Mouse (Mus musculus) heart, postnatal 4 days (tissue): Measurements from ENCODE around the gene Neurog3. TPM values are rescaled to one million over a fixed set of nuclear protein-coding genes. Genes with fewer than 3 reads are reported as not detected.

Experiments
- DNase-seq: peaks from one replicate; pipeline ENCODE4 v3.0.0; 2021
- total RNA-seq, 2 experiments: library from RNA; stranded (reverse); gene quantifications; 2 replicates each; pipeline ENCODE4 v1.2.3; 2021

The Neurog3 gene
- total RNA-seq, 2 experiments from 2014 or later = not detected

- DNase-seq = no peak
These were observed 4.3 kb downstream of the Neurog3 start for GRCm38 (mm10) chr10:62137150-62137549.

GRCm38 (mm10) chr10:62138040-62138439 lies 5.2 kb downstream of the Neurog3 start:
- peak; percentile 34 for DNase-seq

- DNase-seq = no peak
These were observed 10.9 kb downstream of the Neurog3 start, which contains the start of gene Fam241b for GRCm38 (mm10) chr10:62143820-62144219. Fam241b (minus strand) TSS chr10:62143920.

- DNase-seq = no peak
These were observed 13.1 kb downstream of the Neurog3 start for GRCm38 (mm10) chr10:62145957-62146356.

GRCm38 (mm10) chr10:62147466-62148248 lies 14.8 kb downstream of the Neurog3 start:
- no peak for DNase-seq

- DNase-seq = no peak
These were observed 17.0 kb downstream of the Neurog3 start for GRCm38 (mm10) chr10:62149929-62150328.

GRCm38 (mm10) chr10:62162410-62162809 lies 29.5 kb downstream of the Neurog3 start:
- peak; percentile 22 for DNase-seq

- no peak for DNase-seq
These were observed 40.1 kb downstream of the Neurog3 start for GRCm38 (mm10) chr10:62172841-62173553.

GRCm38 (mm10) chr10:62173941-62174448 lies 41.1 kb downstream of the Neurog3 start:
- no peak for DNase-seq

GRCm38 (mm10) chr10:62174533-62175313 lies 41.8 kb downstream of the Neurog3 start:
- no peak for DNase-seq

- no peak for DNase-seq
These were observed 47.1 kb downstream of the Neurog3 start for GRCm38 (mm10) chr10:62179944-62180343.

GRCm38 (mm10) chr10:62181701-62182100 lies 48.8 kb downstream of the Neurog3 start:
- DNase-seq = no peak

GRCm38 (mm10) chr10:62182471-62183014 lies 49.7 kb downstream of the Neurog3 start:
- no peak for DNase-seq

- DNase-seq = peak; percentile 96
These were observed 50.2 kb downstream of the Neurog3 start for GRCm38 (mm10) chr10:62183053-62183452.

Other genes starting within 250 kb of the Neurog3 start
- gene Col13a1, start 154.0 kb upstream of the Neurog3 start, total RNA-seq = 1 to 10 TPM; 1.8 to 2.5 TPM
- gene Fam241b, start 10.8 kb downstream of the Neurog3 start, total RNA-seq = under 1 TPM; 0.70 to 0.86 TPM
- 10 to 100 TPM; 10.1 to 10.3 TPM for gene Tspan15, start 98.2 kb downstream of the Neurog3 start, total RNA-seq
- gene Tacr2, start 119.3 kb downstream of the Neurog3 start, total RNA-seq = not detected
- gene Hk1, start 246.8 kb downstream of the Neurog3 start, total RNA-seq = 100 to 1,000 TPM; 235 to 242 TPM